Mouse (Mus musculus) lung, postnatal 0 days (tissue): Measurements from ENCODE around the gene Stx12.

ENCODE experiments used
- CTCF ChIP-seq: IDR thresholded peaks from 2 replicates; pipeline ENCODE4 v1.5.1; 2016; ENCODE audit warnings: antibody characterized with exemption, mild to moderate bottlenecking
- EP300 ChIP-seq: IDR thresholded peaks from 2 replicates; pipeline ENCODE4 v1.6.1; 2016; ENCODE audit warnings: antibody characterized with exemption, mild to moderate bottlenecking, control low read depth

DNA sequence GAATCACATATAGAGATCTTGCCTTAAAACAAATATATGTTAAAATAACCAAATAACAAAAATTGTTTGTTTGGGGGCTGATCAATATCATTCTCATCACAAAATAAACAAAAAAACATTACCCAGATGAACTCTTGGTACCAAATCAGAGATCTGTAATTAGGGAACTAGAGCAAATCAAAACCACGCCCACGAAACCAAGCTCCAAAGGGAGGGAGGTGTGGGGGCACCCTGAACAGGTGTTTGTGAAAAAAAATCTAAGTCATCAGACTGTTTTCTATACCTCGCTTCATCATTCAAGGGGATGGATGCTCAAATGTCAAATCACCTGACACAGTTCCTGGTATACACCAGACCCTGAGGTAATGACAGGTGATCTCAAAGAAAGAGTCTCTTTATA lies 42.8 kb downstream of the Stx12 start:
- TF ChIP-seq CTCF (no peak), EP300 (no peak)
